Mouse (Mus musculus): ENCODE results near the gene Ms4a2.

Ms4a2 gene

GRCm38 (mm10) chr19:11623551-11623950, at the start of gene Ms4a2:
Gene Ms4a2, minus strand, starts transcription at chr19:11623719.
- DNase-seq (ENCODE audit: low spot score in 2 of 2), result no peak

GRCm38 (mm10) chr19:11661562-11661961, 38.0 kb upstream of the Ms4a2 start:
- no peak for DNase-seq (ENCODE audit: low spot score in 2 of 2)

GRCm38 (mm10) chr19:11660459-11660858, 36.9 kb upstream of the Ms4a2 start, which contains the start of gene Oosp2:
Gene Oosp2, minus strand, starts transcription at chr19:11660559.
- DNase-seq (ENCODE audit: low spot score in 2 of 2), result no peak

DNA sequence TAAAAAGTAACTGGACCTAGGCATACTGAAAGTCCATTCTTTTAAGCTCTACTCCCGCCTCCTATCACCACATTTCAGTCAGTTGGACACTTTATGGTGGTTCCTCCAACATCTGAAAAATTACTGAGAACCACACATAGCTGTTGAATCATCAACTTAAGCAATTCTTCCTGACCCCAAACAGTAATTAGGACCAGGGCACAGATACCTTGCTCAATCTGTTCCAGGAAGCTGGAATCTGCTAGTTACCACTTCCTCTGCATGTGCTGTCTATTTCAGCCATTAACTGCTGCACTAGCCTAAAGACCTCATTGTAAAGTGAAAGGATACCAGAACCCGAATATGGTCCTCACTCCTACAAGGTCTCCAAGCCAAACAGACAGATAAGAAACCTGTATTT, 35.6 kb upstream of the Ms4a2 start:
- no peak for DNase-seq (ENCODE audit: low spot score in 2 of 2)

DNA sequence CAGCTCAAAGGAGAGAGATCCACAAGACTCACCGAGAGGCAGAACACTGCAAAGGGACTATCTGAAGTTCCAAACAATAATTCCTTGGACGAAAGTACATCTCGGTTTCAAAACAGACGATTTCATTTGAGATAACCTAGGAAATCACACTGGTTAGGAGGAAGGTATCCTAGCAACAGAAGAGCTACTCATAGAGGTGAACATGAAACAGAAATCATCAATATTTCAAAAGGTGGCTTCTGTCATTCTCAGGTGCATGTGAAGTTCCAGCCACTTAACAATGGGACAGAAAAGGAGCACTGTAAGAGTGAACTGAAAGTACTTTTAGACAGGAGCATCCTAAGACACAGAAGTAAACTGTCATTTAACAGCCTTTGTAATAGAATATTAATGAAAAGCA, 26.0 kb upstream of the Ms4a2 start:
- DNase-seq (ENCODE audit: low spot score in 2 of 2), result no peak

DNA sequence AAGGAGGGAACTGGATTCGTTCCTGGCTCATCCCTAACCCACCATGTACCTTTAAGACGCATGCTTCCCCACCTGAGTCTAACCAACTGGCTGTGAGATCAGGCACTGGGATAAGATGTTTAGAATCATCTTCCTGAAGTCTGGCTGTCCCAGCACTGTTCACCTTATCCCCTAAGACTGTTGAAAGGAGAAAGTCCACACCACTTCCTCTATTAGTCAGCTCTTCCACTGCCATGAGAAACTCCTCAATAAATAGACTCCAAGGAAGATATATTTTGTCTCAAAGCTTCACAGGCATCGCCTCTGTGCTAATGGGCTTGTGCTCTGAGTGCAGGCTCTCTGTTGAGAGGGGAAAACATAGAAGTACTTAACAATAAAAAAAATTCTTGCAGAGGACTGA, 22.6 kb upstream of the Ms4a2 start:
- DNase-seq (ENCODE audit: low spot score in 2 of 2), result no peak

- no peak for DNase-seq (ENCODE audit: low spot score in 2 of 2)
Measured at GRCm38 (mm10) chr19:11640732-11641131, 17.2 kb upstream of the Ms4a2 start, which contains the start of gene Ms4a3. Gene Ms4a3, minus strand, starts transcription at chr19:11640851.

DNA sequence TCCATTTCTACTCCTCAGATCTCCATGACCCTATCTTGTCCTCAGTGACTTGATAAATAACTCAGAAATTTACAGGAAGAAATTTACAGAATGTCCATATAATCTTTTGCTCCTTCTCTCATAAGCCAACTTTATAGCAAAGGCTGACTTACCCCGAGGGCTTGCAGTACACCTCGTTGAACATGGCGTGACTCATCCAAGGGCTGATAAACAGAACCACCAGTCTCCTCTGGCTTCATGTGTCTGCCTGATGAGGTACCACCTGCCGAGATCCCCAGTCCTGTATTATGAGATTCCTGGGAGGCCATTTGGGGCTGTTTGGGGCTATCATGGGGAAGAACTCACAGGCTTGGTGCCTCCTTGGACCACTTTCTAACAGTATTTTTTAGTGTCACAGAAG, 15.5 kb upstream of the Ms4a2 start:
- DNase-seq (ENCODE audit: low spot score in 2 of 2), result no peak

GRCm38 (mm10) chr19:11635572-11635971, 12.1 kb upstream of the Ms4a2 start:
- no peak for DNase-seq (ENCODE audit: low spot score in 2 of 2)

GRCm38 (mm10) chr19:11634330-11634729, 10.8 kb upstream of the Ms4a2 start:
- no peak for DNase-seq (ENCODE audit: low spot score in 2 of 2)

DNA sequence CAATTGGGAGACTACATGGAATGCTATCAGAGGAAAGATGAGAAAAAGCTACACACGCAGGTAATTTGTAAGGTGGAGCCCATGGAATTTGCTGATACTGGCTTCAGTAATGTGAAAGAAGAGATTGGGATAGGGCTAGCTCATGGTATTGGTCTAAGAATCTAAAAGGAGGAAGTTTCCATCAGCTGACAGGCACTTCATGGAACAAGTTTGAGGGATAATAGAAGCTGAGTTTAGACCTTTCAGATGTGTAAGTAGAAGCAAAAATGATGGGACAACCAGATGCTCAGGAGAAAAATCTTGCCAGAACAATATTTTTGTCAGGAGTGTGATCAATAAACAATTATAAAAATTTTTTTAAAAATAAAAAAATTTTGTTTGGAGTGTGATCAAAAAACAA, 10.2 kb upstream of the Ms4a2 start:
- DNase-seq (ENCODE audit: low spot score in 2 of 2), result no peak

GRCm38 (mm10) chr19:11625231-11625630, 1.7 kb upstream of the Ms4a2 start:
- no peak for DNase-seq (ENCODE audit: low spot score in 2 of 2)

DNA sequence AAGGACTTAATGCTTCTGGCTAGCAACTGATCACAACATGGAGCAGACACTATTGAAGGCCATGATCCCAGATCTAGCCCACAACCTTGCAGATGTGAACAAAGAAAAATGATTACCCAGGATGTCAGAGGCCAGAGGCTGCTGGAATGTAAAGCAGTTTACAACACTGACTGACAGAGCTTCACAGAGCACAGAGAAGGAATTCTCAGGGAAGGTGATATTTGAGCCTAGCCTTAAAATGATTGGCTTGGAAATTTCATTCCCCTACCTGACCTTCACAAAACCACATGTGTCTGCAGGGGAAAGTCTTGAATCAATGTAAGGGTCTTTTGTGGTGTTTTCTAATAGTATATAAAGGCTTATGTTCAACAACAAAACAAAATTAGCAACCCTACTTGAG, 1.3 kb upstream of the Ms4a2 start:
- DNase-seq (ENCODE audit: low spot score in 2 of 2), result no peak

DNA sequence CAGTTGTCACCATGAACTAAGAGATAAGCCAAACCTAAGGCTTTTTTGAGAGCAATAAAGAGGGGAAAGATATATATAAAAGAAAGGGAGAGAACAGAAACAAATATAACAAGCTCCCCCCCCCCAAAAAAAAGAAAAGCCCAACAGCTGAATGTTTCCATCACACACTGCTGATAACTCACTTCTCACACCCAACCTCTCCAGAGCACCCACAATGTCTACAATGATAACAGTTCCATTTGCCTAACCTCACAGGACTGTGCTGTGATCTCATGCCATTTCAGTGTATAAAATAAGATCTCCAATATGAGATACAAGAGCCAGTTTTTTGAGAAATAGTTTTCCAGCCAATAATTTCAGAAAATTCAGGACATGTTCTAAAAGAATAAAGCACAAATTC, 5.5 kb downstream of the Ms4a2 start:
- DNase-seq (ENCODE audit: low spot score in 2 of 2), result no peak

GRCm38 (mm10) chr19:11614805-11615204, 8.7 kb downstream of the Ms4a2 start:
- no peak for DNase-seq (ENCODE audit: low spot score in 2 of 2)

- no peak for DNase-seq (ENCODE audit: low spot score in 2 of 2)
Measured at GRCm38 (mm10) chr19:11613776-11614443, 9.6 kb downstream of the Ms4a2 start.

DNA sequence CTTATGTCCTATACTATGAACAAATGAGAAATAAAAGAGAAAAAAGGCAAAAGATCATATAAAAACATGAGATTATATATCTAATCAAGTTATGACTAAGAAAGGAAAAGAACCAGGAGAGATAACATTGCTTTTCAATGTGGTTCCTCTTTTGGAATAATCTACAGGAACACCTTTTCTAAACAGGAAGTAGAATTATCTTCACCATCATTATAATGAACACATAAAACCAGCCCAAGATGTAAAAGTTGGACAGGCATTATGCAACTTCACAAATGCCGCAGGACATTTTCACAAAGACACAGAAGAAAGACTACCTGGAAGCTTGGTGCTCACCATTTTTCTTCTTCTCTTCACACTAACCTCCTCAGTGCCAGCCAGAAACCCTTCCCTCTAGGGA, 10.4 kb downstream of the Ms4a2 start:
- no peak for DNase-seq (ENCODE audit: low spot score in 2 of 2)

DNA sequence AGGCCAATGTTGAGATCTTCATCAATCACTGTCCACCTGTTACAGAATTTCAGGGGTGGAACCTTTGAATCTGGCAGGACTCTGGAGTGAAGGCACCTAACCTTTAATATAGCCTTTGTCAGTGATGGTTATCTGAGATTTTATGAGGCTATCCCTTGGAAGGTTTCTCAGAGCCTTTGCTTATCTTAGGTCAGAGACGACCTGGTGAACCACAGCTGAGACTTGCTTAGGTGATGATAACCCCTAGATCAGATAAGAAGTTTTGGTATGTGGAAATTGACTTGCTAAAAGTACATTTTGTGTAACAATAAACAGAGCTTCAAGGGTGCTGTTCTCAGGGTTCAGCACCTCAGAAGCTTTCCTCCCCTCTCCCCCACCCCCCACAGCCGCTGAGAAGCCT, 11.2 kb downstream of the Ms4a2 start:
- DNase-seq (ENCODE audit: low spot score in 2 of 2), result no peak

- DNase-seq (ENCODE audit: low spot score in 2 of 2), result no peak
Measured at GRCm38 (mm10) chr19:11611541-11611945, 12.0 kb downstream of the Ms4a2 start.

DNA sequence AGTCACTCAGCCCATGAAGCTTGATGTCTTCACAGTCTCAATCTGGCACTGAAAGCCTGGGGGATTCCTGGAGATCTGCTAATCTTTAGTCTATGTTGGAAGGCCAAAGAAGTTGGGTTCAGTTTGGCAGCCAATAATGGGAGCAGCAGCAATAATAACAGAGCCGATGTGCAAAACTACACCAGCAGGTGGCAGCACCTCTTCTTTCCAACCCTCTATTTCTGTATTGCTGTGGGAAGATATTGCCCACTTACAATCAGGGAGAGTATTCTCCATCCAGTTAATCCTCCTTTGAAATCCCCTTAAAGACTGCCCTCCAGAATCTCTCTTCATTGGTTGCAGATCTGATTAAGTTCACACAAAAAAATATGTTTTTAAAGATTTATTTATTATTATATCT, 15.3 kb downstream of the Ms4a2 start:
- peak in 1 of 2 experiments; percentile 16 for DNase-seq (ENCODE audit: low spot score in 2 of 2)

DNA sequence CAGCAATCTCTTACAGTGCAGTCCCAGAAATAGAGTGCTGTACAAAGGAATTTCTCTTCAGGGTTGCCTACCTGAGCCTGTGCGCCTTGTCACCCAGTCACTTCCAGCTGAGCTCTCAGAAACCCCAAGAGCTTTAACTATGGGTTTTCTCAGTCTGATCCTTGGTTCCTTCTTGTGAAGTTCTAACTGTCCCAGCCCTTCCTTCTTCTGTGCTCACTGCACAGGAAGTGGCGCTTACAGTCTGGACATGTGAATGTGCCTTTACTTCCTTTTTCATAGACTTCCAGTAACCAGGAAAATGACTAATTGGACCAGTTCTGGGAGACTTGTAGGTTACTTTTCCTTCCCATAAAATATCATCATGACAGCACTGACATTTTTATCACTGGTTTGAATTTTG, 18.9 kb downstream of the Ms4a2 start, which contains the start of gene Ms4a6d:
TSS of gene Ms4a6d (minus strand) at position 247 of the 400 bp plus-strand sequence.
- DNase-seq (ENCODE audit: low spot score in 2 of 2), result no peak

GRCm38 (mm10) chr19:11602026-11602425, 21.5 kb downstream of the Ms4a2 start:
- no peak for DNase-seq (ENCODE audit: low spot score in 2 of 2)

GRCm38 (mm10) chr19:11601349-11601748, 22.2 kb downstream of the Ms4a2 start:
- DNase-seq (ENCODE audit: low spot score in 2 of 2), result no peak

DNA sequence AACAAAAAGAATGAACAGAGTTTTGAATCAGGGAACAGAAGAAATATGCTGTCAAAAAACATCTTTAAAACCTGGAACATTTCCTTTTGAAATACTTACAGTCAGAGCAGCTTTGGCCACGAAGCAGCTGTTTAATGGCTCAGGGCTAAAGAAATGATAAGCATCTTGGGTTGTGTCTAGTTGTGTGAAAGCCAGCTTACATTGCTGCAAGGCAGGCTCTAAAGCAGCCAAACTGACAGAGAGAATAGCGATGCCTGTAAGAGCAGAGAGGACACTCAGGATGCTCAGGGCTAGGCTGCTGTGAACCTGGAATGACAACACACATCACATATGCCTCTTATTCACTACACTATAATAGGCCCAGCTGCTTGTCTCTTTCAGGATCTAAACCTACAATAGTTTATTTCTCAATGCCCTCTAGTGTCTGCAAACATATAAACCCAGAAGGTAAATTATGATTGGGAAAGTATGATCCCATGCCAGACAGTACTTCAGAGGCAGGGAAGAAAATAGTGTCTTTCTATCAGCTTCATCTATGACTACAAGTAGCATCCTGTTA, 33.5 kb downstream of the Ms4a2 start:
- no peak for DNase-seq (ENCODE audit: low spot score in 2 of 2)
